Mouse (Mus musculus) myocyte (in vitro differentiated cells): ENCODE results near the gene Slc39a9.

Source experiments
- CEBPB ChIP-seq: IDR thresholded peaks from 2 replicates; pipeline ENCODE4 v1.6.1; 2011; ENCODE audit warnings: mild to moderate bottlenecking, moderate library complexity; ENCODE audit not compliant: poor library complexity, insufficient read depth, severe bottlenecking
- E2F4 ChIP-seq: IDR thresholded peaks from one replicate; pipeline ENCODE4 v1.6.1; 2011; ENCODE audit warnings: mild to moderate bottlenecking, control low read depth, moderate library complexity; ENCODE audit not compliant: insufficient read depth
- MYOD1 ChIP-seq, 3 experiments: IDR thresholded peaks; one replicate each; pipeline ENCODE4 v1.6.1; 2011; ENCODE audit warnings: control low read depth in 2 of 3, low read depth in 2 of 3, mild to moderate bottlenecking in 2 of 3, moderate library complexity in 1 of 3; ENCODE audit not compliant: insufficient read length in 2 of 3, control insufficient read depth in 1 of 3
- MYOG ChIP-seq, 3 experiments: IDR thresholded peaks; one replicate each; pipeline ENCODE4 v1.6.1; 2011; ENCODE audit warnings: control low read depth in 2 of 3, low read depth in 2 of 3, mild to moderate bottlenecking in 2 of 3; ENCODE audit not compliant: insufficient read length in 2 of 3, control insufficient read depth in 1 of 3, insufficient read depth in 1 of 3
- POLR2A ChIP-seq: IDR thresholded peaks from one replicate; pipeline ENCODE4 v1.6.1; 2011; ENCODE audit warnings: low read depth, mild to moderate bottlenecking, control low read depth, moderate library complexity; ENCODE audit not compliant: insufficient read length
- REST ChIP-seq: IDR thresholded peaks from one replicate; pipeline ENCODE4 v1.6.1; 2011; ENCODE audit warnings: mild to moderate bottlenecking, control low read depth, moderate library complexity; ENCODE audit not compliant: insufficient read depth, insufficient read length

- TF ChIP-seq POLR2A: no peak
- no peak for TF ChIP-seq CEBPB
- no peak for TF ChIP-seq MYOD1 (IDR thresholded peaks at IDR 0.05; ENCODE audit: control insufficient read depth in 1 of 3, insufficient read length in 2 of 3, low read depth in 2 of 3)
- no peak for TF ChIP-seq E2F4
- TF ChIP-seq REST: no peak
- no peak for TF ChIP-seq MYOG (IDR thresholded peaks at IDR 0.05; ENCODE audit: control insufficient read depth in 1 of 3, insufficient read depth in 1 of 3, insufficient read length in 2 of 3, low read depth in 2 of 3)
These were observed 76.8 kb downstream of the Slc39a9 start for GRCm38 (mm10) chr12:80720507-80720906.
